Mouse (Mus musculus): ENCODE results near the gene Trim38. TPM values are rescaled to one million over a fixed set of nuclear protein-coding genes. Genes with fewer than 3 reads are reported as not detected.

Gene Trim38
- polyA plus RNA-seq, 1 experiment: not detected

GRCm38 (mm10) chr13:23820179-23820940 lies 50.6 kb downstream of the Trim38 start:
- TF ChIP-seq SRF (IDR thresholded peaks at IDR 0.05; ENCODE audit: control insufficient read depth, insufficient read length, low read depth): no peak
- no peak for TF ChIP-seq TCF3 (IDR thresholded peaks at IDR 0.05; ENCODE audit: insufficient read length, low read depth)
- TF ChIP-seq E2F4 (IDR thresholded peaks at IDR 0.05; ENCODE audit: insufficient read depth): no peak
- TF ChIP-seq POLR2AphosphoS2 (IDR thresholded peaks at IDR 0.05; ENCODE audit: insufficient read length, low read depth): no peak
- no peak for TF ChIP-seq MAX (IDR thresholded peaks at IDR 0.05; ENCODE audit: low read depth)
- TF ChIP-seq TCF12 (IDR thresholded peaks at IDR 0.05; ENCODE audit: insufficient read depth, poor library complexity, severe bottlenecking): no peak
- no peak for TF ChIP-seq USF1 (IDR thresholded peaks at IDR 0.05; ENCODE audit: low read depth)
- TF ChIP-seq REST (IDR thresholded peaks at IDR 0.05; ENCODE audit: insufficient read depth, insufficient read length): no peak
- no peak for TF ChIP-seq POLR2A (IDR thresholded peaks at IDR 0.05; ENCODE audit: insufficient read length, low read depth)
- no peak for TF ChIP-seq MYOG (IDR thresholded peaks at IDR 0.05; ENCODE audit: control insufficient read depth in 1 of 3, insufficient read depth in 1 of 3, insufficient read length in 2 of 3, low read depth in 2 of 3)
- TF ChIP-seq CEBPB (IDR thresholded peaks at IDR 0.05; ENCODE audit: insufficient read depth, poor library complexity, severe bottlenecking): no peak
- TF ChIP-seq MYOD1 (IDR thresholded peaks at IDR 0.05; ENCODE audit: control insufficient read depth in 1 of 3, insufficient read length in 2 of 3, low read depth in 2 of 3): no peak
- H3K4me3 ChIP-seq: no peak overlapping the region
- H3ac ChIP-seq (ENCODE audit: control insufficient read depth, insufficient read length): no peak overlapping the region
- no peaks in the 10 kb centered on the region for H3K36me3 ChIP-seq (ENCODE audit: control insufficient read depth, insufficient read depth)
- H3K79me2 ChIP-seq (ENCODE audit: control insufficient read depth, insufficient read depth): no peaks in the 10 kb centered on the region
- H3K27me3 ChIP-seq (ENCODE audit: control insufficient read depth, insufficient read depth, insufficient read length): peaks cover 3% of the 10 kb centered on the region
- no peak overlapping the region for H3K4me2 ChIP-seq (ENCODE audit: low read depth)

DNA sequence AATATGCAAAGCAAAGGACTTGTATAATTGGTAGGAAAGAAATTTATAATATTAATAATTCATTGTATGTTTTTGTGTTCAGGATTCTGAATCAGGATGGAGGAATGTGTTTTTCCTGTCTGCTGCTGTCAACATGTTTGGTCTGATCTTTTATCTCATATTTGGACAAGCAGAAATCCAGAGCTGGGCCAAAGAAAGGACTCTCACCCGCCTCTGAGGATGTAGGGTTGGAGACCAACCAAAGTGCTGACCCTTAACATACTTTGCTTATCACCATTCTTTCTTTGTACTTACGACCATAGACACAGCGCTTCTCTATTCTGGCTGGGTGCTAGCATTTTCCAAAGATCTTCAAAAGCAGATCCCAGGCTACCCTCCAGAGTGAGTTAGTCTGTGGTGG lies 52.5 kb downstream of the Trim38 start:
- no peak overlapping the region for H3ac ChIP-seq (ENCODE audit: control insufficient read depth, insufficient read length)
- H3K4me2 ChIP-seq (ENCODE audit: low read depth): no peak overlapping the region
- TF ChIP-seq SRF (IDR thresholded peaks at IDR 0.05; ENCODE audit: control insufficient read depth, insufficient read length, low read depth): no peak
- peaks cover 6% of the 10 kb centered on the region for H3K27me3 ChIP-seq (ENCODE audit: control insufficient read depth, insufficient read depth, insufficient read length)
- no peaks in the 10 kb centered on the region for H3K36me3 ChIP-seq (ENCODE audit: control insufficient read depth, insufficient read depth)
- no peaks in the 10 kb centered on the region for H3K79me2 ChIP-seq (ENCODE audit: control insufficient read depth, insufficient read depth)
- H3K4me3 ChIP-seq: no peak overlapping the region

DNA sequence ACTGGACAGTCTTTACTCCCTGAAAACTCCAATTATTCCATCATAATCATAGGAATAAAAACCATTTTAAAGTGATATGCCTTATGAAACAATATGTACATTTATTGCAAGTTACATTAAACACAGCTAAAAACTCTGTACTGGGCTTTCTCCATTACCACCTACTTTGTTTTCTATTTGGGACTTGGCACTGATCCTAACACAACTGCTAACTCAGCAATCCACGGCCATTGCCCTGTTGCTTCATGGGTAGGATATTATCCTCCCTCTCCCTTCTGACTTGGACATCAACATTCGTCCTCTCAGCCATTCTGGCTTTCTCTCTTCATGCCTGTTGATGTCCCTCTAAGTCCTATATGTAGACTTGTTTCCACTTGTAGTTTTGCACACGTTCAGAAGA lies 56.9 kb downstream of the Trim38 start:
- no peaks in the 10 kb centered on the region for H3K79me2 ChIP-seq (ENCODE audit: control insufficient read depth, insufficient read depth)
- H3K4me2 ChIP-seq (ENCODE audit: low read depth): no peak overlapping the region
- TF ChIP-seq POLR2A (IDR thresholded peaks at IDR 0.05; ENCODE audit: insufficient read length, low read depth): no peak
- no peak for TF ChIP-seq E2F4 (IDR thresholded peaks at IDR 0.05; ENCODE audit: insufficient read depth)
- no peak for TF ChIP-seq TCF3 (IDR thresholded peaks at IDR 0.05; ENCODE audit: insufficient read length, low read depth)
- TF ChIP-seq MYOD1 (IDR thresholded peaks at IDR 0.05; ENCODE audit: control insufficient read depth in 1 of 3, insufficient read length in 2 of 3, low read depth in 2 of 3): no peak
- no peak for TF ChIP-seq CEBPB (IDR thresholded peaks at IDR 0.05; ENCODE audit: insufficient read depth, poor library complexity, severe bottlenecking)
- no peak for TF ChIP-seq SRF (IDR thresholded peaks at IDR 0.05; ENCODE audit: control insufficient read depth, insufficient read length, low read depth)
- TF ChIP-seq MYOG (IDR thresholded peaks at IDR 0.05; ENCODE audit: control insufficient read depth in 1 of 3, insufficient read depth in 1 of 3, insufficient read length in 2 of 3, low read depth in 2 of 3): no peak
- TF ChIP-seq MAX (IDR thresholded peaks at IDR 0.05; ENCODE audit: low read depth): no peak
- no peak for TF ChIP-seq REST (IDR thresholded peaks at IDR 0.05; ENCODE audit: insufficient read depth, insufficient read length)
- TF ChIP-seq USF1 (IDR thresholded peaks at IDR 0.05; ENCODE audit: low read depth): no peak
- no peak for TF ChIP-seq TCF12 (IDR thresholded peaks at IDR 0.05; ENCODE audit: insufficient read depth, poor library complexity, severe bottlenecking)
- no peak for TF ChIP-seq POLR2AphosphoS2 (IDR thresholded peaks at IDR 0.05; ENCODE audit: insufficient read length, low read depth)
- H3K4me3 ChIP-seq: no peak overlapping the region
- peaks cover 6% of the 10 kb centered on the region for H3K27me3 ChIP-seq (ENCODE audit: control insufficient read depth, insufficient read depth, insufficient read length)
- H3ac ChIP-seq (ENCODE audit: control insufficient read depth, insufficient read length): no peak overlapping the region
- no peaks in the 10 kb centered on the region for H3K36me3 ChIP-seq (ENCODE audit: control insufficient read depth, insufficient read depth)

DNA sequence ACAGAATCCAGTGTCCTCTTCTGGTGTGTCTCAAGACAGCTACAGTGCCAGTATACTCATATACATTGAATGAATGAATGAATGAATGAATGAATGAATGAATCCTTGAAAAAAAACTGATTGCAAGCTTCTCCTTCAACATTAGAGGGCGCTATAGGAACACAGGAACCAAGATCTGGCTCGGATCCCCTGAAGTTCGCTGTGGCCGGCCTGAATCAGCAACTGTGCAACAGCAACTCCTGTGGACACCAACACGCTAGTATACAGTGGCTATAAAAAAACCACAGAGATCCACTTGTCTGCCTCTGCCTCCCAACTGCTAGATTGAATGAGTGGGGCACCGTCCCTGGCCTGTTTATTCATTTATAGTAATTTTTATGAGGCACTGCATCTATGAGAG lies 63.3 kb downstream of the Trim38 start:
- Histone ChIP-seq H3K27me3 (ENCODE audit: control insufficient read depth, insufficient read depth, insufficient read length) (no peaks in the 10 kb centered on the region), H3K36me3 (ENCODE audit: control insufficient read depth, insufficient read depth) (no peaks in the 10 kb centered on the region), H3K79me2 (ENCODE audit: control insufficient read depth, insufficient read depth) (no peaks in the 10 kb centered on the region), H3ac (ENCODE audit: control insufficient read depth, insufficient read length) (no peak overlapping the region), H3K4me2 (ENCODE audit: low read depth) (no peak overlapping the region), H3K4me3 (no peak overlapping the region)
- TF ChIP-seq SRF (IDR thresholded peaks at IDR 0.05; ENCODE audit: control insufficient read depth, insufficient read length, low read depth) (no peak), E2F4 (IDR thresholded peaks at IDR 0.05; ENCODE audit: insufficient read depth) (no peak), MYOG (IDR thresholded peaks at IDR 0.05; ENCODE audit: control insufficient read depth in 1 of 3, insufficient read depth in 1 of 3, insufficient read length in 2 of 3, low read depth in 2 of 3) (no peak), POLR2A (IDR thresholded peaks at IDR 0.05; ENCODE audit: insufficient read length, low read depth) (no peak), CEBPB (IDR thresholded peaks at IDR 0.05; ENCODE audit: insufficient read depth, poor library complexity, severe bottlenecking) (no peak), MAX (IDR thresholded peaks at IDR 0.05; ENCODE audit: low read depth) (no peak), USF1 (IDR thresholded peaks at IDR 0.05; ENCODE audit: low read depth) (no peak), TCF3 (IDR thresholded peaks at IDR 0.05; ENCODE audit: insufficient read length, low read depth) (no peak), REST (IDR thresholded peaks at IDR 0.05; ENCODE audit: insufficient read depth, insufficient read length) (no peak), TCF12 (IDR thresholded peaks at IDR 0.05; ENCODE audit: insufficient read depth, poor library complexity, severe bottlenecking) (no peak), MYOD1 (IDR thresholded peaks at IDR 0.05; ENCODE audit: control insufficient read depth in 1 of 3, insufficient read length in 2 of 3, low read depth in 2 of 3) (no peak), POLR2AphosphoS2 (IDR thresholded peaks at IDR 0.05; ENCODE audit: insufficient read length, low read depth) (no peak)

All from myocyte (in vitro differentiated cells).